Mouse (Mus musculus): ENCODE results near the gene Hist1h3f. TPM values are rescaled to one million over a fixed set of nuclear protein-coding genes. Genes with fewer than 3 reads are reported as not detected.

The Hist1h3f gene
- total RNA-seq, 1 experiment from 2014 or later = 186 TPM

GRCm38 (mm10) chr13:23517603-23518294 lies 26.1 kb upstream of the Hist1h3f start:
- peak; percentile 40 for ATAC-seq (replicated peaks; ENCODE audit: low read depth, poor library complexity, severe bottlenecking)

- no peak; the same call in 1 of the 2 replicates for ATAC-seq (replicated peaks; ENCODE audit: low read depth, poor library complexity, severe bottlenecking)
These were observed 25.6 kb upstream of the Hist1h3f start for GRCm38 (mm10) chr13:23518295-23518603.

DNA sequence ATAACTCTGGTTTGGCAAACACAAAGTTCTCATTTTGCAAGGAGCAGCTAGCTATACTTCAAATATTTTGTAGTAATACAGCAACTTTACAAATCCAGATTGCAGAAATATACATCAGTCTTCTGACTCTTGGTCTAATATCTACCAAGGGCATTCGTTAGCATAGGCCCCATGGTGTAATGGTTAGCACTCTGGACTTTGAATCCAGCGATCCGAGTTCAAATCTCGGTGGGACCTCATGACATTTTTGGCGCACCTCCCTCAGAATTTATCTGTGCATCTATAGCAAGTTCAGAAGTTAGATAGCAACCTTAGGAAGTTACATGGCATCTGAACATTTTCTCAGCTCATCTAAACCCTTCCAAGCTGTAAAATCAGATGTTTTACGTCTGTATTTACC lies 25.0 kb upstream of the Hist1h3f start:
- peak; percentile 14; the same call in 1 of the 2 replicates for ATAC-seq (replicated peaks; ENCODE audit: low read depth, poor library complexity, severe bottlenecking)

GRCm38 (mm10) chr13:23519416-23519815 lies 24.4 kb upstream of the Hist1h3f start:
- peak; percentile 13; the same call in 1 of the 2 replicates for ATAC-seq (replicated peaks; ENCODE audit: low read depth, poor library complexity, severe bottlenecking)

- 0 out of 2 replicates have a peak, but pooled peaks have one; percentile 19 for ATAC-seq (replicated peaks; ENCODE audit: low read depth, poor library complexity, severe bottlenecking)
These were observed 22.1 kb upstream of the Hist1h3f start for GRCm38 (mm10) chr13:23521703-23522102.

DNA sequence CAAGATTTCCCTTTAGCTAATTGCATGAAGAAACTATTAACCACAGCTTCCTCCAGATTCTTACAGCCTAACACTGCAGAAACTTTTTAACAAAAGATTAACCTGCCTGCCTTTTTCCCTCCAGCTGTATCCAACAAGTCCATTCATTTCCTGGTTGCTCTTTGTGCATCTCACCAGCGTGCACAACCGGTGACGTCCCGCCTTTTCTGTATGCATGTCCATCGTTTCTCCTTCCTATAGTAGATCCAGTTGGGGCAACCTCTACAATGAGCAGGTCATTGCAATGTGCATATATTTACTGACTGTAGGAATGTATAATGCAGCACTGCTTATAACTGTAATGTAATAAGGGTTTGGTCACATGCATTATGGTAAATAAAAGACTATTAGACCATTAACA lies 19.9 kb upstream of the Hist1h3f start:
- ATAC-seq (replicated peaks; ENCODE audit: low read depth, poor library complexity, severe bottlenecking) = no peak

DNA sequence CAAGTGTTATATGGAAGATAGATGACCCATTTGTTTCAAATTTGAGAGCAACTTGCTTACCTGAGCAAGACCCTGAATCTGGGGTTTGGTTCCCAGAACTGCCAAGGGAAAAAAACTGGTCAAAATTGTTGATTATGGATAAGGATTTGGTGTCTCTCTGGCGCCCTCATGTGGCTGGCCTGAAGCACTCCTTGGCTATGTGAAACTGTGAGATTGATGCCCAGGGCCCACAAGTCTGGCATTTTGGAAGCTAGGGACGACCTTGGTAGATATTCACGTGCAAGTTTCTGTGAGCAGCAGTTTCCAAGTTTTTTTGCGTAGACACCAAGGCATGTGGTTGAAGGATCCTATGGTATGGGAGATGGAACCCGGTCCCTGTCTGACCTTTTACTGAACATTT lies 19.2 kb upstream of the Hist1h3f start:
- peak; percentile 63 for ATAC-seq (replicated peaks; ENCODE audit: low read depth, poor library complexity, severe bottlenecking)

GRCm38 (mm10) chr13:23525901-23526300 lies 18.0 kb upstream of the Hist1h3f start:
- ATAC-seq (replicated peaks; ENCODE audit: low read depth, poor library complexity, severe bottlenecking) = no peak

DNA sequence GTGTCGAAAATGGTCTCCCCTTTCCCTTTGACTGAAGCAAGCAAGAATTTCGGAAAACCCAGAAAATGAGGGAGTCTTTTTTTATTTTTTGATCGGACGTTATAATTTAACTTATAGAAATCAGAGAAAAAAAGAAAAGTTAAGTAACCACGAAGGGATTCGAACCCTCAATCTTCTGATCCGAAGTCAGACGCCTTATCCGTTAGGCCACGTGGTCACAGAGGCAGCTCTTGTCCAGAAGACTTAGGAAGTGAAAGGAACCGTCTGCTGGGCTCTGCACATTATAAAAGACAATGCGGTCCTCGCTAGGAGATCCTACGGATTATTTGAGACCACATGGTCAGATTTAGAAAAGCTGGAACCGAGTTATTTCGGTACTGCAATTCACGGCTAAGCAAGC lies 17.5 kb upstream of the Hist1h3f start:
- peak; percentile 41 for ATAC-seq (replicated peaks; ENCODE audit: low read depth, poor library complexity, severe bottlenecking)

- ATAC-seq (replicated peaks; ENCODE audit: low read depth, poor library complexity, severe bottlenecking) = no peak
These were observed 14.8 kb upstream of the Hist1h3f start for GRCm38 (mm10) chr13:23529005-23529404.

DNA sequence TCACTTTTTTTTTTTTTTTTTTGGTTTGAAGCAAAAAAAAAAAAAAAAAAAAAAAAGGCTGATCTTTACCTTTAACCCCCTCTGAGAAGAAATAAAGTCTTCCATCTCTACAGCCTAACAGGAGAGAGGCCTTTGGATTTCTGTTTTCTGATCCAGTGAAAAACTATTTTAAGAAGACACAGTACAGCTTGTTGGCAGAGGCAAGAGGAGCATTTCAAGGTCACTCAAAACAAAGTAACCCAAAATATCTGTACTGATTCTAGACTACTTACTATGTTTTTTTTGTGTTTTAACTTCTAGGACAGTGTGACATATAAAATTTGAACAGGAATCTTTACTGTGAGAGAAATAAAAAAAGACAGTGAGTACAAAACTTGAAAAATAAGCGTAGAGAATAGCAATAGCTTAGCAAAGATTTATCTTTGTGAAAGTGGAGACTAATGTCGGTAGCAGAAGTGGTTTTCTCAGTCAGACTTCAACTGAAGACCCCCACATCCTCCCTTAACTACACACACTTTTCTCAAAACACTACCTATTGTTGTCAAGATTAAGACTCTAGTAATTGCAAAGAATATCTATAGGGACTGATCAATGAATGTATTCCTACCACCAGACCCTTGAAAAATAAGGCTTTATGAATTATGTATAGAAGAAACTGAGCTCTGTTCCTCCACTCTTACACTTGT lies 14.2 kb upstream of the Hist1h3f start:
- ATAC-seq (replicated peaks; ENCODE audit: low read depth, poor library complexity, severe bottlenecking) = no peak

DNA sequence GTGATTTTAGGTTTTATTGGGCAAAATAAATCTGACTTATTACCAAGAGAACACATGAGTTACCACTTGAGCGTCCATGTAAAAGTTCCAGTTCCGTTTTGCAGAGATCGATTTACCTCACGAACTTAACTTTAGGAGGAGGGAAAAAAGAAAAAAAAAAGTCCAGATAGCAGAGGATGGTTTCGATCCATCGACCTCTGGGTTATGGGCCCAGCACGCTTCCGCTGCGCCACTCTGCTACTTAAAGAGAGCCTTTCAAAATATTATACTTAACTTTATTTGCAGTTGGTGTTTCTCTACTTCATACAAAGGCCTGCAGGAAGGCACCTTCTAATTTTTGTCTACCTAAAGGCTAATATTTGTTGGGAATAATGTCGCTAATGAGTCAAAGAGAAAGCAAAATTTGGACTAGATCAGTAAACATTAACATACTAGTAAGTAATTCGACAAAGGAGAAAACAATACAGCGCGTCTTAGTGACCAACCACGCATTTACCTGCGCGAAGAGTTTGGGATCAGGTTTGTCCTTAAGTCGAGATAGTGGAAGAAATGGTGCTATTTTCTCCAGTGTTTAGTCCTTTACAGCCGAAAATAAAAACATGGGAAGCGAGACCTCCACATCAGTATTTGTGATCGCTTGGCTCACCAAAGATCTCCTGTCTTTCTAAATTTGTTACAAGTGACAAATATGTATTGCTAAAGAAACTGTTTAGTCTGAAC lies 13.5 kb upstream of the Hist1h3f start:
- ATAC-seq (replicated peaks; ENCODE audit: low read depth, poor library complexity, severe bottlenecking) = no peak

GRCm38 (mm10) chr13:23530901-23531875 lies 12.7 kb upstream of the Hist1h3f start, which contains the start of gene Hist1h4h:
Hist1h4h (plus strand) TSS chr13:23531050.
- ATAC-seq (replicated peaks; ENCODE audit: low read depth, poor library complexity, severe bottlenecking) = peak; percentile 55

DNA sequence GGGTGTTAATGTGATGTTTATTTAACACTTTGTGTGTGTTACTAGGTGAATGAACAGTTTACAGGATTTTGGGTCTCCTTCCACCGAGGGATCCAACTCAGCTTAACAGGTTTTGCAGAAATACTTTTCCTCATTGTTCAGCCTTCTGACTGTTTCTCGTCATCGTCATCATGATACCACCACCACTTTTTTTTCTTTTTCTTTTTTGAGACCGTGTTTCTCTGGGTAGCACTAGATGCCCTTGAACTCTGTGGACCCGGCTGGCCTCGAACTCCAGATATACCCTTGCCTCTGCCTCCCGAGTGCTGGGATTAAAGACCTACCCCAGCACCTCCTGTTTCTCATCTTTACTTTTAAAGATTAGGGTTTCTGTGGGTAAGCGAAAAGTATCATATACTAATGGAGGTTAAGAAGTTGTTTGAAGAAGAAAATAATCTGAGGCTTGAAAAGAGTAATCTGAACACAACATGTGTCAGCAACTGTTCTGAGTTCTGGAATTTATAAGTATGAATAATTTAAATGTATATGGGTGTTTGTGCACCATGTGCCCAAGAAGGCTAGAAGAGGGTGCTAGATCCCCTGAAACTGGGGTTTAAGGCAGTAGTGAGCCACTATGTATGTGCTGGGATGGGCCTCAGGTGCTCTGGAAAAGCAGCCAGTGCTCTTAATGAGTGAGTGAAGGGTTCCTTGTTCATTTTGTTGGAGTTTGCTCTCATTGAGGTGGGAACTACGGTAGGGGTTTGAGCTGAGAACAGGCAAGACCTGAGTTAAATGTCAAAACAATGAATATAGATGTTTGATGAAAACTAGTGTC lies 11.4 kb upstream of the Hist1h3f start:
- ATAC-seq (replicated peaks; ENCODE audit: low read depth, poor library complexity, severe bottlenecking) = no peak

DNA sequence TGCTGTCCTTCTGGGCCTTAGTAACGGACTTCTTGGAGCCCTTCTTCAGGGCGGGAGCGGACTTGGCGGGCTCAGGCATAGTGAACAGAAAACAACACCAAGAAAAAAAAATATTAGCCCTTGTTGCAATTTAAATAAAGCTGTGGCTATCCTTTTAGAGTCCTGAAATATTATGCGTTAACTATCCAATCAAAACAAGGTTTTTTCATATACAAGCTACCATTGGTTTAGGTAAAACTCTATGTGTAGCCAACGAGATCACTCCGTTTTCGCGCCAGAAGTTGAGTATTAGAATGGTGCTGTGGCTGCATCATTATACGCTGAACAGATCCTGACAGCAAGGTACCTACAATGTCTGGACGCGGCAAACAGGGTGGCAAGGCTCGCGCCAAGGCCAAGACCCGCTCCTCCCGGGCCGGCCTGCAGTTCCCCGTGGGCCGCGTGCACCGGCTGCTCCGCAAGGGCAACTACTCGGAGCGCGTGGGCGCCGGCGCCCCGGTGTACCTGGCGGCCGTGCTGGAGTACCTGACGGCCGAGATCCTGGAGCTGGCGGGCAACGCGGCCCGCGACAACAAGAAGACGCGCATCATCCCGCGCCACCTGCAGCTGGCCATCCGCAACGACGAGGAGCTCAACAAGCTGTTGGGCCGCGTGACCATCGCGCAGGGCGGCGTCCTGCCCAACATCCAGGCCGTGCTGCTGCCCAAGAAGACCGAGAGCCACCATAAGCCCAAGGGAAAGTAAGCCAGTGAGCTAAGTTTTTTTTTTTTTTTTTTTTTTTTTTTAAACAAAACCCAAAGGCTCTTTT lies 10.1 kb upstream of the Hist1h3f start, which contains the start of gene Hist1h2af:
Gene Hist1h2af (plus strand): TSS at position 347 of the 808 bp plus-strand sequence.
- peak; percentile 42 for ATAC-seq (replicated peaks; ENCODE audit: low read depth, poor library complexity, severe bottlenecking)

DNA sequence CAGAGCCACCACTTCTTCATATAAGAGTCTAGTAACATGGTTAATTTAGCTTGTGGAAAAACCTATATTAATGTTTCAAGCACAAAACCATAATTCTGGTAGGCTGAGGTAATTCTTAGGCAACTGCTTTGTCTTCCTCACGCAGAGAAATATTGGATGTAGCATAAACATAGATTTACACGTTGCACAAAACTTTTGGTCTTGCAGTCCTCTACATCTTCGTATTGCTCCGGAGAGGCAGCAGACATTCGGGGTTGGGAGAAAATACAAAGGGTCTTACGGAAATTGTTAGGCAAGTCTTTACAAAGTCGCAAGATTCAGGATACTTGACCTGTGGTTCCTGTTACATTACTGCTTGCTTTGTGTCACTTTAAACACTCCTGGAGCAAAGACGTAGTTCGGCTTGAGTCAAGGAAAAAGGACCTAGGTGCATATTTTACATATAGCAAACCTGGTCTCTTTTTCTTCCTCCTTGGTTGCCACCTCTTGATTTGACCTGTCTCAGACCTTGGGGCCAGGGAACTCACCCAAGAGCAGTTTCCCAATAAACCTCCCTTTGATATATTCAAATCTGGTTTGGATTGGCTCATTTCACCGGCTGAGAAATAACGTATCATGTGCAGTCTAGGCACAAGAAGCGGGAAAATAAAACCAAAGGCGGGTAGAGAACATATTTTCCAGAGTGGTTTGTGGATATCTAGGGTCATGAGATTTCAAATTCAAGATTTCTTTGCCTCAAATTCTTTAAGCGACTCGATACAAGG lies 9.3 kb upstream of the Hist1h3f start:
- ATAC-seq (replicated peaks; ENCODE audit: low read depth, poor library complexity, severe bottlenecking) = 0 out of 2 replicates have a peak, but pooled peaks have one; percentile 2

Measured in common myeloid progenitor, adult 5-6 weeks (primary cell).